Mouse (Mus musculus): Measurements from ENCODE around the gene Pbxip1. TPM values are rescaled to one million over a fixed set of nuclear protein-coding genes. Genes with fewer than 3 reads are reported as not detected.
A peak's percentile ranks its signal among the peaks of the same experiment; 100 is the strongest.

Pbxip1 gene
- polyA plus RNA-seq (2015; fragmentation: Nextera tagmentation; extraction: Ambion mirVana) = 47.5 and 51.7 TPM in 2 replicates

- no peaks in the 10 kb centered on the region for H3K9me3 ChIP-seq (ENCODE audit: low read length)
- peaks cover 19% of the 10 kb centered on the region for H3K4me1 ChIP-seq (ENCODE audit: insufficient read depth, low read length)
- no peaks in the 10 kb centered on the region for H3K27me3 ChIP-seq (ENCODE audit: insufficient read depth, low read length)
- H3K27ac ChIP-seq (ENCODE audit: low read length) = peak within 1 kb of the TSS; percentile 83
- H3K4me3 ChIP-seq (ENCODE audit: low read length) = peak within 1 kb of the TSS; percentile 65
- 5% methylated on average over 16 of the region's 16 CpGs for WGBS
- ATAC-seq (ENCODE audit: low FRiP score, low TSS enrichment) = peak; percentile 85
- peaks cover 26% of the 10 kb centered on the region for H3K36me3 ChIP-seq (ENCODE audit: insufficient read depth, low read length)
- peak within 1 kb of the TSS; percentile 72 for H3K4me2 ChIP-seq (replicated peaks; ENCODE audit: low read depth, low read length)
- peak within 1 kb of the TSS; percentile 78 for H3K9ac ChIP-seq (replicated peaks; ENCODE audit: low read length)
These were observed at the start of gene Pbxip1 for GRCm38 (mm10) chr3:89436176-89437113. Gene Pbxip1, plus strand, starts transcription at chr3:89436706.

DNA sequence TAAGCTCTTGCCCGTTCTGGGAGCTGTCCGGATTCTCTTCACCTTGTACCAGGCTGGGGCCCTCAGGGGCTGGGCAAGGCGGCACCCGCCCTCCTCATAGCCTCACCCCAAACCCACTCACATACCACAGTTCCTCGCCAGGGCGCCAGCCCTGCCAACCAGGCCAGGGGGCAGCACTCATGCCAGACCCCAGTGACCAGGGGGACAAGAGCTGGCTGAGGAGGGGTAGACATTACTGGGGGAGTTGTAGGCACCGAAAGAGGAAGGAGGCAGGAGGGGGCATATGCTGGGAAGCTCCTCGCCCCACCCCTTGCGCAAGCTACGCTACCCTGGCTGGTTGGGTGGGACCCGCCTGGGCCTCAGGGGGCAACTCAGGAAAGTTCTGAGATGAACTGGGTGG, 48.9 kb upstream of the Pbxip1 start:
- no peaks in the 10 kb centered on the region for H3K27me3 ChIP-seq (ENCODE audit: insufficient read depth, low read length)
- H3K27ac ChIP-seq (ENCODE audit: low read length) = no peak overlapping the region
- ATAC-seq (ENCODE audit: low FRiP score, low TSS enrichment) = no peak
- H3K9me3 ChIP-seq (ENCODE audit: low read length) = no peaks in the 10 kb centered on the region
- peak overlapping the region; percentile 4; the same call in 1 of the 2 replicates for H3K9ac ChIP-seq (replicated peaks; ENCODE audit: low read length)
- H3K4me1 ChIP-seq (ENCODE audit: insufficient read depth, low read length) = peaks cover 59% of the 10 kb centered on the region
- H3K4me2 ChIP-seq (replicated peaks; ENCODE audit: low read depth, low read length) = 0 out of 2 replicates have a peak overlapping the region, but pooled peaks have one; percentile 4
- no peak overlapping the region for H3K4me3 ChIP-seq (ENCODE audit: low read length)
- no peaks in the 10 kb centered on the region for H3K36me3 ChIP-seq (ENCODE audit: insufficient read depth, low read length)
- 79% methylated on average over 11 of the region's 11 CpGs for WGBS

DNA sequence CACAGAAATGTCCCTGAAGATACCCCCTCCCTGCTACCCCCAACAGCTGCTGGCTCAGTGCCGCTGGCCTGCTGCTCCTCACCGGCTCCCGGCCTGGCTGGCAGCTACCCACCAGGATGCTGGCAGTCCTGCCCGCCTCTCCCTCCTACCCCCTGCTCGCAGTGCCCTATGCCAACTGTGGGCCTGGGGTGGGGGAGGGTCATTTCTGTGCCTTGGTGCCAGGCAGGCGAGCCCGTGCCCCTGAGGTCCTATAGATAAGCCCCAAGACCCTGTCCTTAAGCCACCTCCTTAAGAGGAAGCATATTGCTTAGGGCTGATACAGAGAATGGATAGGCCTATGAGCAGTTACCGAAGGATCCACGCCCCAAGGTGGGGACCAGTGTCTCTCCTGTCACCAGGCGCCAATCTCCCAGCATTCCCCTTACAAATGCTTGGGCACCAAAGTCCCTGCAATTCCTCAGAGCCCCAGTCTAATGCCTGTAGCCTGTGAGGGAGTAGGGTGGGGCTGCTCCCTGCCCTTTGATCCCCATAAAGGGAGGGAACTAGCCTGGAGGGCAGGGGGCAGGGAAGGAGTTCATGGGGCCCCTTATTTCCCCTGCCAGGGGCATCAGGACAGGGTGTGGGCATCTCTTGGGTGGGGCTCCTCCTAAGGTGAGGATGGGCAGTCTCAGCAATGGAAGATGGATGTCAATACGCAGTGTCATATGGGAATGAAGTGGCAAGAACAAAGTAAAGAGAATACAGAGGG, 48.2 kb upstream of the Pbxip1 start:
- Histone ChIP-seq H3K27ac (ENCODE audit: low read length) (no peak overlapping the region), H3K36me3 (ENCODE audit: insufficient read depth, low read length) (no peaks in the 10 kb centered on the region), H3K9ac (replicated peaks; ENCODE audit: low read length) (no peak overlapping the region), H3K4me2 (replicated peaks; ENCODE audit: low read depth, low read length) (no peak overlapping the region), H3K4me3 (ENCODE audit: low read length) (no peak overlapping the region), H3K9me3 (ENCODE audit: low read length) (no peaks in the 10 kb centered on the region), H3K4me1 (ENCODE audit: insufficient read depth, low read length) (peaks cover 59% of the 10 kb centered on the region), H3K27me3 (ENCODE audit: insufficient read depth, low read length) (no peaks in the 10 kb centered on the region)
- ATAC-seq (ENCODE audit: low FRiP score, low TSS enrichment) = no peak
- WGBS = 82% methylated on average over 11 of the region's 11 CpGs

DNA sequence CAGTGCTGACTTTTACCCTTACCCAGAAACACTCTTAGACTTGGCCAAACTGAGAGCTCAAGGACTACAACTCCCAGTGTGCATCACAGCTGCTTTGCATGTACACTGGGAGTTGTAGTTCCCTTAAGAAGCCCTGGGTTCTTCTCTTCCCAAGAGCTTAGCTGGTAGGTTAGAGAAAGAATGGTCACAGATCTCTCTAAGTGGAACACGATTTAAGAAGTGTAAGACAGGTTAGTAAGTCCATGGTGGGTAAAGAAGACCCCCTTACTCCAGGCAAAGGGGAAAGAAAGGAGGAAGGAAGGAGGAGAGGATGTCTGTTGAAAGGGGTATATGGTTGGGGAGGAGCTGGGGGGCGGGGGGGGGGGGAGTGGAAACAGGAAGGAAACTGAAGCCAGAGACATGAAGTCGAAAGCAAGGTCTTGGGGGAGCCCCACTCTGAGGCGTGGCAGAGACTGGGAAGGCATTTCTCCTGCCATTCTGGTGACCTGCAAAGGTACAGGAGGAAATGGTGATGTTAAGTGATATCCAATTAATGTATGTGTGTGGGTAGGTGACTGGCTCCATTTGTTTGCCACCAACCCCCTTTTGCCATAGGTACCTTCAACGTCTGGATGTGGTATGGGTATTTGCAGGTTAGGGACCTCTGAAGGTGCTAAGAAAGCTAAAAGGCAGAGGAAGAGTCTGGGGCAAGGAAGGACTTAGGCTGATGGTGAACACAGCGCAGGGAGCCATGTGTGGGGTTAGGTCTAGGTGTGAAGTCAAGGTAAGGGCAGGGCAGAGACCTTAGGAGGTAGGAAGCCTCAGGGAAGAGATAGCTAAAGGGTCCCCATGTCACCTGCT, 47.4 kb upstream of the Pbxip1 start:
- no peak overlapping the region for H3K4me3 ChIP-seq (ENCODE audit: low read length)
- 53% methylated on average over 6 of the region's 6 CpGs for WGBS

DNA sequence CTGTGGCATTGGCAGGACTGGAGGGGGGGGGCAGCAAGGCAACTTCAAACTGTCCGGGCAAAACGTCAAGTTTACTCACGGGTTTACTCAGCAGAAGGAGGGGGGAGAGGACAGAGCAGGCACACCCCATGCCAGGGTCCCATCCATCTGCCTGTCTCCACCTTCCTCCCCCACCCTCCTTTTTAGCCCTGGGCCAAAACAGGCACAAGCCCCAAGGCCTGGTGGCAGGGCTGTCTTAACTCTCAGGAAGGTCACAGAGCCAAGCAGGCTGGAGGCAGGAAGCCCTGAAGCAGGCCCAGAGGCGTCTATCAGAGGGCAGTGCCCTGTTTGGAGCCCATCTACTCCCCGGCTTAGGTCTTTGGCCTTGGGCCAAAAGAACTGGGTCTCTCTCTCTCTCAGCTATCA, 46.4 kb upstream of the Pbxip1 start:
- Histone ChIP-seq H3K4me1 (ENCODE audit: insufficient read depth, low read length) (peaks cover 56% of the 10 kb centered on the region), H3K36me3 (ENCODE audit: insufficient read depth, low read length) (no peaks in the 10 kb centered on the region), H3K27ac (ENCODE audit: low read length) (peak overlapping the region; percentile 87; the same call in 1 of the 2 replicates), H3K4me2 (replicated peaks; ENCODE audit: low read depth, low read length) (peak overlapping the region; percentile 99), H3K9ac (replicated peaks; ENCODE audit: low read length) (no peak overlapping the region), H3K4me3 (ENCODE audit: low read length) (0 out of 2 replicates have a peak overlapping the region, but pooled peaks have one; percentile 2), H3K9me3 (ENCODE audit: low read length) (no peaks in the 10 kb centered on the region), H3K27me3 (ENCODE audit: insufficient read depth, low read length) (no peaks in the 10 kb centered on the region)
- 40% methylated on average over 5 of the region's 5 CpGs for WGBS
- no peak for ATAC-seq (ENCODE audit: low FRiP score, low TSS enrichment)

More for the DNA sequence above, 47.4 kb upstream of the Pbxip1 start:
- Histone ChIP-seq H3K27ac (ENCODE audit: low read length) (no peak overlapping the region), H3K27me3 (ENCODE audit: insufficient read depth, low read length) (no peaks in the 10 kb centered on the region), H3K4me1 (ENCODE audit: insufficient read depth, low read length) (peaks cover 59% of the 10 kb centered on the region), H3K4me2 (replicated peaks; ENCODE audit: low read depth, low read length) (no peak overlapping the region), H3K9me3 (ENCODE audit: low read length) (no peaks in the 10 kb centered on the region), H3K9ac (replicated peaks; ENCODE audit: low read length) (no peak overlapping the region), H3K36me3 (ENCODE audit: insufficient read depth, low read length) (no peaks in the 10 kb centered on the region)
- no peak for ATAC-seq (ENCODE audit: low FRiP score, low TSS enrichment)

DNA sequence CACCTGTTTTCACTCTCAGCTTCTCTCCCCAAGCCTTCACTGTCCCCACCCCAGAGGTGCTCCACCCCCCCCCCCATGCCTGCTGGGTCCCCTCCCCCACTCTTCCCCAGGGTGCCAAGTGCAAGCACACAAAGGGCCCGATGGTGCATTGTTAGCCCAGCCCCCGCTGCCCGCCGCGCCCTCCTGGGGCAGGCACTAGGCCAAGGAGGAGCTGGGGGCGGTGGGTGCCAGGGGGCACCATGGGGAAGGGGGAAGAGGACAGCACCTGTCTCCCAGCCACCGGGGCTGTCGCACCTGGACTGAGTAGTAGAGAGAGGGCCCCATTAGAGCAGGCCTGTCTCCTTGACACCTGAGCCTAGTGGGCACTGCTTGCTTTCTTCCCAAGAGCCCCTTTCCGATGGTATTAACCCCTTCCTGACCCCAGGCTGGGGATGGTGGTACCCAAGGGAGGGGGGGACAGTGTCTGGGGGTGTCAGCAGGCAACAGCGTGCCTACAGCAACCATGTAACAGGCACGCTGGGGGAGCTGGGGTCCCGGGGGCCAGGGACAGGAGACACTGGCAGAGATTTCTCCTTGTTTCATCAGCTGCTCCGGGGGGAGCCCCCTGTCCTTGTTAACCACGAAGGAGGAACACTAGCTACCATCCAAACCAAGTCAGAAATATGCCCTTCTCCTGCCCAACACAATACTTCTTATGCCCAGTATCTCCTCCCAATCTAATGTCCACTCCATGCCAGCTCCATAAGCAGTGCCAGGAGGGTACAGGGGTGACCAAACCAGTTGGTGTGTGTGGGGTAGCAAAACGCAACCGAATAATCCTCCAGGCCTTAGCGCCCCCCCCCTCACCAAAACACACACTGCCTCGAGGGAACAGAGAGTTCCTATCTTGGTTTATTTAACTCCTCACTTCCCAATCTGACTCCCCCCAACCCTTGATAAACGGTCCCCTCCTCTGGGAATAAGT, 45.5 kb upstream of the Pbxip1 start:
- H3K4me3 ChIP-seq (ENCODE audit: low read length) = peak overlapping the region; percentile 73
- H3K9ac ChIP-seq (replicated peaks; ENCODE audit: low read length) = peak overlapping the region; percentile 80
- ATAC-seq (ENCODE audit: low FRiP score, low TSS enrichment) = no peak
- H3K4me2 ChIP-seq (replicated peaks; ENCODE audit: low read depth, low read length) = peak overlapping the region; percentile 99
- H3K9me3 ChIP-seq (ENCODE audit: low read length) = no peaks in the 10 kb centered on the region
- H3K27ac ChIP-seq (ENCODE audit: low read length) = peak overlapping the region; percentile 87
- 10% methylated on average over 19 of the region's 19 CpGs for WGBS
- no peaks in the 10 kb centered on the region for H3K27me3 ChIP-seq (ENCODE audit: insufficient read depth, low read length)
- no peaks in the 10 kb centered on the region for H3K36me3 ChIP-seq (ENCODE audit: insufficient read depth, low read length)
- H3K4me1 ChIP-seq (ENCODE audit: insufficient read depth, low read length) = peaks cover 57% of the 10 kb centered on the region

DNA sequence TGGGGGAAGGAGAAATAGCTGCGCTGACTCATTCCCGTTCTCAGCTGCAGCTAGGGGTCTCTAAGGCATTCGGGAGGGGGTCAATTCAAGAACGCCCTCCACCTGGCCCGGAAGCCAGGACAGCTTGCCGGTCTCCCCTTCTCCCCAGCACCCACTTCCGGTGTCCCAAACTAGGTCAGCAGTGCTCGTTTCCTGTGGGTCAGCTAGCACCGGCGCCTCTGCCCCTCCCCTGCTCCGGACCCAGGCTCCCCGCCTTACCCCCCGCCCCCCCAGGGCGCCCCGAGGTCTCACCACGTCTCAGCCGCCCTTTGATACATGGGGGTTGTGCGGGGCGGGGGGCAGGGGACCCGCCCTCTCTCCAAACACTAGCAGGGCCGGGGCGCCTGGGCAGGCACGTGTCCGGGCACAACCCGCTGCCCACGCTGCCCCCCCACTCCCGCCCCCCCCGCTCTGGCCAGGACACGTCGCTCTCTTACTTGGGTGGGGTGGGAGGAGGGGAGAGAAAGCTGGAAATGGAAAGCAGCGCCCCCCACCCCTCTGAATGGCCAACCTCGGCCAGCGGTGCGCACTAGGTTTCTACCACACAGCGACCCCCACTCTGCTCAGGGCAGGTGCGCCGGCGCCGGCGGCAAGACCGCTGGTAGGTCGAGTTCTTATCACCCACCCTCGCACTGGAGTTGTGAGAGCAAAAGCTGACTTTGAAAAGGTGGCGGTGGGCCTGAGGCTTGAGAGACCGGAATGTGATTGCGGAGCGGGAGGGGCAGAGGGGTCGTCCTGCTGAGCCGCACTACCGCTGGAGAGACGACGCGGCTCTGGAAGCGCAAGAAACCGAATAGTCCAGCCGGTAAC, 44.6 kb upstream of the Pbxip1 start:
- Histone ChIP-seq H3K4me3 (ENCODE audit: low read length) (peak overlapping the region; percentile 73), H3K4me1 (ENCODE audit: insufficient read depth, low read length) (peaks cover 55% of the 10 kb centered on the region), H3K4me2 (replicated peaks; ENCODE audit: low read depth, low read length) (peak overlapping the region; percentile 99), H3K36me3 (ENCODE audit: insufficient read depth, low read length) (no peaks in the 10 kb centered on the region), H3K9ac (replicated peaks; ENCODE audit: low read length) (peak overlapping the region; percentile 80), H3K9me3 (ENCODE audit: low read length) (no peaks in the 10 kb centered on the region), H3K27ac (ENCODE audit: low read length) (peak overlapping the region; percentile 87), H3K27me3 (ENCODE audit: insufficient read depth, low read length) (no peaks in the 10 kb centered on the region)
- under 1% methylated on average over 54 of the region's 56 CpGs for WGBS
- ATAC-seq (ENCODE audit: low FRiP score, low TSS enrichment) = no peak

GRCm38 (mm10) chr3:89392871-89393311, 43.6 kb upstream of the Pbxip1 start:
- H3K9me3 ChIP-seq (ENCODE audit: low read length) = no peaks in the 10 kb centered on the region
- no peaks in the 10 kb centered on the region for H3K36me3 ChIP-seq (ENCODE audit: insufficient read depth, low read length)
- under 1% methylated on average over 17 of the region's 24 CpGs for WGBS
- H3K4me2 ChIP-seq (replicated peaks; ENCODE audit: low read depth, low read length) = peak overlapping the region; percentile 99
- no peak for ATAC-seq (ENCODE audit: low FRiP score, low TSS enrichment)
- H3K4me3 ChIP-seq (ENCODE audit: low read length) = peak overlapping the region; percentile 73
- H3K27me3 ChIP-seq (ENCODE audit: insufficient read depth, low read length) = no peaks in the 10 kb centered on the region
- H3K9ac ChIP-seq (replicated peaks; ENCODE audit: low read length) = peak overlapping the region; percentile 80
- peaks cover 46% of the 10 kb centered on the region for H3K4me1 ChIP-seq (ENCODE audit: insufficient read depth, low read length)
- peak overlapping the region; percentile 87 for H3K27ac ChIP-seq (ENCODE audit: low read length)
